ENCODE assay signal across 25 mouse cellular contexts in the genomic region with DNA sequence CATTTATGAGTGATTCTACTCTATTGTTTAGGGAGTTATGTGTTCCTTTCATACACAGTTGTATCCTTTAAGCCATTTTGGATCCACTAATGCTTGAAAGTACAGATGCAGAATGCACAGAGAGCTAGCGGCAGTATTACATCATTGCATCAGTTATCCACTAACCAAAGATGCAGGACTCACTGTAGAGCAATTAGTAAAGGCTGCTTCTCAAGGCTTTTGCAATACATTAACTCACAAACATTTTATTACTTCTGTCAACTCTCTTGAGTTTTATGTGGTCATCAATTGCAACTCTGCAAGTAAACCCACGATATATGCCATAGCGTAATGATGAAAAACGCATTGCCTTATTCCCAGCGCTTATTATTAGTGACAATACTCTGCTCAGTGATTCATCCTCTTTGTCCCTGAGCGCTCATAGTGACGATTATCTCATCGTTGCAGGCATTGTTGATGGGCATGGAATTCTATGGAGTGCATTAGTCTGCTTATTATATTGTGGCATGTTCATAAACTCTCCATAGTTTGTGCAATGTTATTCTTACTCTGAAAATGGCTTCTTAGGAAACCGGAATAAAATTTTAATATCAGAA.
A peak's percentile ranks its signal among the peaks of the same experiment; 100 is the strongest.
DNase-seq lines count a peak whose midpoint lies in the region; ATAC-seq lines count a peak whose summit lies in the region.
"Had no signal": no experiment of that assay in that cellular context is flagged by ENCODE, and none has a peak within 500 bp of the region (broad histone marks: within the 10 kb centered on the region; RNA-seq: fewer than 3 reads in every experiment).

No protein-coding gene starts in this region.

- no peaks in the 10 kb centered on the region for H3K4me1 ChIP-seq in hindbrain, embryonic 15.5 days (replicated peaks)
- H3K4me1 ChIP-seq in hindbrain, embryonic 10.5 days (replicated peaks): no peaks in the 10 kb centered on the region
- H3K4me1 ChIP-seq in hindbrain, embryonic 16.5 days (ENCODE audit: control insufficient read depth, insufficient read depth, low read depth, low read length): no peaks in the 10 kb centered on the region
- H3K4me1 ChIP-seq in neural tube, embryonic 13.5 days (replicated peaks): no peaks in the 10 kb centered on the region
- no peaks in the 10 kb centered on the region for H3K4me1 ChIP-seq in forebrain, embryonic 10.5 days
- H3K4me1 ChIP-seq: embryonic facial prominence, embryonic 10.5 days; embryonic facial prominence, embryonic 13.5 days; forebrain, embryonic 13.5 days; heart, embryonic 10.5 days; heart, embryonic 13.5 days had no signal

- H3K27ac ChIP-seq in hindbrain, embryonic 15.5 days (replicated peaks): no peak overlapping the region
- no peak overlapping the region for H3K27ac ChIP-seq in hindbrain, embryonic 10.5 days
- no peak overlapping the region for H3K27ac ChIP-seq in hindbrain, embryonic 16.5 days (ENCODE audit: low read depth, low read length)
- H3K27ac ChIP-seq in neural tube, embryonic 13.5 days (replicated peaks): no peak overlapping the region
- H3K27ac ChIP-seq in forebrain, embryonic 10.5 days: no peak overlapping the region
- H3K27ac ChIP-seq: embryonic facial prominence, embryonic 10.5 days; embryonic facial prominence, embryonic 13.5 days; forebrain, embryonic 13.5 days; heart, adult 2 months; heart, embryonic 10.5 days; heart, embryonic 13.5 days had no signal

- ATAC-seq in hindbrain, embryonic 15.5 days (ENCODE audit: low FRiP score, low read depth): peak; percentile 74
- ATAC-seq in hindbrain, embryonic 16.5 days: peak; percentile 63; the same call in 1 of the 2 replicates
- ATAC-seq in neural tube, embryonic 13.5 days (ENCODE audit: low read depth): peak; percentile 93
- ATAC-seq: activated CD4-positive, CD25-positive, alpha-beta regulatory T cell, adult 4 months; forebrain, embryonic 13.5 days; forebrain, embryonic 16.5 days had no signal

- H3K27me3 ChIP-seq in hindbrain, embryonic 15.5 days: no peaks in the 10 kb centered on the region
- H3K27me3 ChIP-seq in hindbrain, embryonic 10.5 days (ENCODE audit: insufficient read depth, poor library complexity, severe bottlenecking): no peaks in the 10 kb centered on the region
- no peaks in the 10 kb centered on the region for H3K27me3 ChIP-seq in hindbrain, embryonic 16.5 days (replicated peaks; ENCODE audit: control insufficient read depth, insufficient read depth, low read length)
- H3K27me3 ChIP-seq in neural tube, embryonic 13.5 days: no peaks in the 10 kb centered on the region
- H3K27me3 ChIP-seq in forebrain, embryonic 10.5 days (ENCODE audit: poor library complexity, severe bottlenecking): no peaks in the 10 kb centered on the region
- H3K27me3 ChIP-seq: embryonic facial prominence, embryonic 13.5 days; forebrain, embryonic 13.5 days; heart, embryonic 13.5 days had no signal

- no peak overlapping the region for H3K9ac ChIP-seq in hindbrain, embryonic 15.5 days
- no peak overlapping the region for H3K9ac ChIP-seq in hindbrain, embryonic 16.5 days (ENCODE audit: low read depth, low read length)
- no peak overlapping the region for H3K9ac ChIP-seq in neural tube, embryonic 13.5 days
- H3K9ac ChIP-seq: embryonic facial prominence, embryonic 13.5 days; forebrain, embryonic 13.5 days; heart, embryonic 13.5 days had no signal

- 75% methylated on average over 9 of the region's 9 CpGs for WGBS in hindbrain, embryonic 15.5 days
- WGBS in hindbrain, embryonic 10.5 days: 92% methylated on average over 9 of the region's 9 CpGs
- 82% methylated on average over 9 of the region's 9 CpGs for WGBS in hindbrain, embryonic 16.5 days
- WGBS in neural tube, embryonic 13.5 days: 67% methylated on average over 9 of the region's 9 CpGs
- WGBS in forebrain, embryonic 10.5 days: 95% methylated on average over 9 of the region's 9 CpGs

- no peak overlapping the region for H3K4me2 ChIP-seq in hindbrain, embryonic 15.5 days
- H3K4me2 ChIP-seq in hindbrain, embryonic 16.5 days (ENCODE audit: low read length): no peak overlapping the region
- H3K4me2 ChIP-seq in neural tube, embryonic 13.5 days: no peak overlapping the region
- H3K4me2 ChIP-seq: embryonic facial prominence, embryonic 13.5 days; forebrain, embryonic 13.5 days; heart, embryonic 13.5 days had no signal

- intact Hi-C loops in heart, postnatal 10 days (cut with DNase I): no loop called here

- H3K9me3 ChIP-seq in hindbrain, embryonic 15.5 days: no peaks in the 10 kb centered on the region
- no peaks in the 10 kb centered on the region for H3K9me3 ChIP-seq in hindbrain, embryonic 10.5 days
- no peaks in the 10 kb centered on the region for H3K9me3 ChIP-seq in hindbrain, embryonic 16.5 days (ENCODE audit: control insufficient read depth, low read length)
- H3K9me3 ChIP-seq in neural tube, embryonic 13.5 days: no peaks in the 10 kb centered on the region
- H3K9me3 ChIP-seq in forebrain, embryonic 10.5 days: no peaks in the 10 kb centered on the region
- H3K9me3 ChIP-seq: embryonic facial prominence, embryonic 10.5 days; embryonic facial prominence, embryonic 13.5 days; forebrain, embryonic 13.5 days; heart, embryonic 10.5 days; heart, embryonic 13.5 days had no signal

- H3K4me3 ChIP-seq in hindbrain, embryonic 15.5 days: no peak overlapping the region
- H3K4me3 ChIP-seq in hindbrain, embryonic 10.5 days: no peak overlapping the region
- no peak overlapping the region for H3K4me3 ChIP-seq in hindbrain, embryonic 16.5 days (ENCODE audit: low read length)
- H3K4me3 ChIP-seq in neural tube, embryonic 13.5 days: no peak overlapping the region
- H3K4me3 ChIP-seq in forebrain, embryonic 10.5 days: no peak overlapping the region
- H3K4me3 ChIP-seq: embryonic facial prominence, embryonic 10.5 days; embryonic facial prominence, embryonic 13.5 days; erythroblast, embryonic 14.5 days; forebrain, embryonic 13.5 days; heart, adult 2 months; heart, embryonic 10.5 days; heart, embryonic 13.5 days had no signal

- H3K36me3 ChIP-seq in hindbrain, embryonic 15.5 days: no peaks in the 10 kb centered on the region
- no peaks in the 10 kb centered on the region for H3K36me3 ChIP-seq in hindbrain, embryonic 10.5 days
- H3K36me3 ChIP-seq in hindbrain, embryonic 16.5 days (ENCODE audit: control insufficient read depth, insufficient read depth, low read length): no peaks in the 10 kb centered on the region
- H3K36me3 ChIP-seq in neural tube, embryonic 13.5 days: no peaks in the 10 kb centered on the region
- H3K36me3 ChIP-seq in forebrain, embryonic 10.5 days (replicated peaks): no peaks in the 10 kb centered on the region
- H3K36me3 ChIP-seq: embryonic facial prominence, embryonic 10.5 days; embryonic facial prominence, embryonic 13.5 days; heart, embryonic 10.5 days; heart, embryonic 13.5 days had no signal

- DNase-seq in hindbrain, embryonic 10.5 days (ENCODE audit: low spot score): no peak
- no peak for DNase-seq in forebrain, embryonic 10.5 days (ENCODE audit: extremely low spot score, low spot score)
- DNase-seq in heart, postnatal 10 days: no peak
- DNase-seq: adrenal gland, adult 8-10 months; adrenal gland, postnatal 25 days; cerebellum, adult 11-12 months; cerebellum, adult 8-10 months; cerebellum, postnatal 10 days; cerebellum, postnatal 36 days; embryo, embryonic 11 days; gastrocnemius, postnatal 10 days; gastrocnemius, postnatal 36 days; heart, adult 2 months; kidney, adult 11 months had no signal
